Mouse (Mus musculus) 3134 (cell line): ENCODE measurements around the gene Hpcal4.

Experiments
- DNase-seq: peaks from one replicate; pipeline ENCODE4 v3.0.0-alpha.2; 2011; ENCODE audit warnings: low spot score; ENCODE audit not compliant: insufficient read length; ENCODE audit errors: extremely low read depth

Hpcal4 gene

DNA sequence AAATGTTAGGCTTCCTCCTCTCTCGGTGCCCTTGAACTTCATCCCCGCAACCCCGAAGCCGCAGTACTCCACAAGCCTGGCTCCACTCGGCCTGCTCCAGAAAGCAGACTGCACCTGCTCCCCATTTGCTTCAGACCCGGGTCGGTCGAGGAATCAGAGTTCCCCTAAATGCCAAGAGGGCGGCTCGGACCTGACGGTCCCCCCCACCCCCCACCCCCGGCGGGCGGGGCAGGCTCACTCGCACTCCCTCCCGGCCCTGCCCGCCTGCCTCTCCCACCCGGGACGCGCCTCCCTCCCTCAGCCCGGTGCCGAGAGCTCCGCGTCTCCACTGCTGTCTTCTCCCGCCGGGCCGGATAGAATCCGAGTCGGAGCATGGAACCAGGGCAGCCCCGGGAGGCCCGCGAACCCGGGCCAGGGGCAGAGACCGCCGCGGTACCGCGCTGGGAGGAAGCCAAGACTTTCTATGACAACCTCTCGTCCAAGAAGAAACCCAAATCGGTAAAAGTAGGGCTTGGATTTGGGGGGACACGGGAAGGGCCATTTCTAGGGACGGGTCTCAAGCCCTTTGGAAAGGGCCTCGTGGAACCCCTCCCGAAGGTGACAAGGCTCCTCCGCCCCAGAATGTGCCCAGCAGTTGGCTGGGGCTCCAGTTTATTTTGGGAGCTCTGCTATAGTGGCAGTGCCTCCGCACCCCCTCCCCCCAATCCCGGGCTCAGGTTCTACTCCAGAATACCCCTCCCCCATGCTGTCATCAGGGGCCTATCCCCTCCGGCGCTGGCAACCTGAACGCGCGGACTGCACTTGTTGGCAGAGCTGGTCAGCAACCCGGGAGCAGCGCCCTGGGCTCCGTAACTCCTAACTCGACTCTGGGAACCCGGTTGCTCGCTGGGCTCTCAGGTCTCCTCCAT is 18.4 kb downstream of the Hpcal4 start, which contains the start of gene Nt5c1a:
Nt5c1a (plus strand) TSS at position 319 of the 908 bp plus-strand sequence.
- no peak for DNase-seq

GRCm38 (mm10) chr4:123202094-123202420 is 19.0 kb downstream of the Hpcal4 start:
- no peak for DNase-seq

GRCm38 (mm10) chr4:123207337-123207736 is 24.3 kb downstream of the Hpcal4 start:
- DNase-seq: no peak

- DNase-seq: no peak
These were observed 28.0 kb downstream of the Hpcal4 start for GRCm38 (mm10) chr4:123210996-123211395.

GRCm38 (mm10) chr4:123211453-123211852 is 28.4 kb downstream of the Hpcal4 start:
- no peak for DNase-seq

GRCm38 (mm10) chr4:123212330-123212729 is 29.3 kb downstream of the Hpcal4 start:
- DNase-seq: no peak

DNA sequence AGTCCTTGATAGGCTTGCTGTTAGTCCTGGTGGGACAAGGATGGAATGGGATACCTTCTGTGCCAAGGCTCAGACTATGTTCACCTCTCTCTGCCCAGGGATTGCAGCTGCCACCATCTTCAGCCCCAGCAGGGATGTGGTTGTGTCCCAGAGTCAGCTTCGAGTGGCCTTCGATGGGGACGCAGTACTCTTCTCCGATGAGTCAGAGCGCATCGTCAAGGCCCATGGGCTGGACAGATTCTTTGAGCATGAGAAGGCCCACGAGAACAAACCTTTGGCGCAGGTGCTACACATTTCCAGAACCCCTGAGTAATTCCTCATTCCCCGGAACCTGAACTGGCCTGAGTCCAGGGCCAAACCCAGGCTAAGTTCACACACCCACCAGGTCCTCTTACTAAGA is 30.9 kb downstream of the Hpcal4 start:
- DNase-seq: peak; percentile 36

GRCm38 (mm10) chr4:123215367-123215766 is 32.3 kb downstream of the Hpcal4 start:
- DNase-seq: no peak

DNA sequence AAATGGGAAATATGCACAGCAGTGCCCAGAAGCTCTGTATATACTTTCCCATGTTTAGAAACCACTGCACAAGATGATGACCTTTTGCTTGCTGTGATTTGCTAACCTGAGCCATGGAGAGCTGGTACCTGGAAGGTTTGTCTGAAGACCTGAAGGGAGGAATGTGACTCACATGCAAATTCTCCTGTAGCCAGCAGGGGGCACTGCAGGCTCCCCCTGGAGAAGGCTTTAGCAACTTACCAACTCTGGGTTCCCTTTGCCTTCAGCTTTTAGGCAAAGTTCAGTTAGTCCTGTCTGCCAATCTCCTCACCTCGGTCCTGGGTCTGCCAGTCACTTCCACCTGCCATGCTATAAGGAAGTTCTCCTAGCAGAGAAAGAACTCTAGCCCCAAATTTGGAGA is 33.8 kb downstream of the Hpcal4 start:
- DNase-seq: no peak

DNA sequence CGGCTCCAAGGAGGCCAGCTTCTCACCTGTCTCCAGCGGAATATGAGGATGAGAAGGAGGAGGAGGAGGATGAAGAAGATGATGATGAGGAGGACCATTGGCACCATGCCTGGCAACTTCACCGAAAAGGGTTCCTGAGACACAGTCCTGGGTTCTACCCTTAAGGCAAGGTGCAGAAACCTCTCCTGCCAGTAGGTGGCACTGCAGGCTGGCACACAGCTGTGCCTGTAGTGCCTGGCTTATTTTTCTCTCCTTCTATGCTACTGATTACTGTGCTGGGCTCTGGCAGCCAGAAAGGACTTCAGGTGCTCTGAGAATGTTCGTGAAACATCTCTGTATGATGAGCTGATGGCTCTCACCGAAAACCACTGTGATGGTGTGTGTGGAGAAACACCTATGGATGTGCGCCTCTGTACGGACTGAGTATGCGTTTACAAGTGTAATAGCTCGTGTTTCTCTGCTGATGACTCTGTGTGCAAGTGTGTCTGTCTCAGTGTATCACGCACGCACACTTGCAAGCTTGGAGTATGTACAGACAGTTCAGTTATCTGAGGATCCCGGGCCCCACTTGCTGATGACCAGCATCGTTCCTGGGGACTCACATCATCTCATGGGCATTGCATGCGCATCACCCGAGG is 36.8 kb downstream of the Hpcal4 start:
- DNase-seq: no peak

- no peak for DNase-seq
These were observed 37.6 kb downstream of the Hpcal4 start for GRCm38 (mm10) chr4:123220637-123221036.

DNA sequence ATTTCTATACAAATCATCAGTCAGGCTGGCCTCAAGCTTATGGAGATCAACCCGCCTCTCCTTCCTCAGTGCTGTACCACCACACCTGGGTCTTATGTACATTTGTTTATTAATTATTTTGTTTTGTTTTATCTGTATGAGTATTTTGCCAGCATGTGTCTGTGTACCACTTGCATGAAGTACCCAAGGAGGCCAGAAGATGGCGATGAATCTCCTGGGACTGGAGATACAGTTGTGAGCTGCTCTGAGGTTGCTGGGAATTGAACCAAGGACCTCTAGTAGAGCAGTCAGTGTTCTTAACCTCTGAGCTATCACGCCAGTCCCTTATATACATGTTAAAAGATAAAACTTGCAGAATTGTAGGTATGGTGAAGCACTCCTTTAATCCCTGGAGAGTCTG is 40.3 kb downstream of the Hpcal4 start:
- DNase-seq: no peak

- no peak for DNase-seq
These were observed 42.8 kb downstream of the Hpcal4 start for GRCm38 (mm10) chr4:123225718-123226403.

DNA sequence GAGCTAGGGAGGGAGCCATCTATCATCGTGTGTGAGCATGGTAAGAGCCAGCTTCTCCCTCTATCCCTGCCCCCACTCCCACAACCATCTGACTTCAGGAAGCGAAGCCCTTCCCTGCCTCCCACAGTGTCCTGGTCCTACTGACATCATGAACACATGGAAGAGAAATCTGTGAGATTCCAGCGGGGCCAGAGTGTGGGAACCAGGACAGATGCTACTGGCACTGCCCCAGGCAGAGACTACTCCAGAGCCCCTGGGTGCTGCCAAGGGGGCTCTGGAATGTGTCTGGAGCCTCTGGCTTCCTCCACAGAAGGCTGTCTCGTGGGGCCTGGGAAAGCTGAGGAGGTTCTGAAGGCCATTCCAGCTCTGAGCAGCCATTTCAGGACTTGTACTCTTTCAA is 44.7 kb downstream of the Hpcal4 start:
- no peak for DNase-seq

- no peak for DNase-seq
These were observed 45.2 kb downstream of the Hpcal4 start for GRCm38 (mm10) chr4:123228270-123228669.

GRCm38 (mm10) chr4:123229166-123229565 is 46.1 kb downstream of the Hpcal4 start:
- no peak for DNase-seq

DNA sequence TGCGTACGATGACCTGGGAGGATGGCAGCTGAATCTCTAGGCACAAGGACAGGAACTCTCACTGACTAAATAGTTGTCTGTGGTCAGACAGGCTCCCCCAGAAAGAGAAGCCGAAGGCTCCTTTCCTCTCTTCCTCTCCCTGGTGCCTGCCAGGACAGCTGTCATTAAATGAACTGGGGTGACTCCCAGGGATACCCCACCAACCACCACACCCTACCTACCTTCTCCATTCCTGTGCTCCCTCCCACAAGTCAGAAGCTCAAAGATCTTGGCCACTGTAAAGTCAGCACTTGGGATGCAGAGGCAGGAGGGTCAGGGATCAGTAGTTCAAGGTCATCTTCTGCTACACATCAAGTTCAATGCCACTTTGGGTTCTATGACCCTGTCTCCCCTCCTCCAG is 49.8 kb downstream of the Hpcal4 start:
- DNase-seq: no peak

DNA sequence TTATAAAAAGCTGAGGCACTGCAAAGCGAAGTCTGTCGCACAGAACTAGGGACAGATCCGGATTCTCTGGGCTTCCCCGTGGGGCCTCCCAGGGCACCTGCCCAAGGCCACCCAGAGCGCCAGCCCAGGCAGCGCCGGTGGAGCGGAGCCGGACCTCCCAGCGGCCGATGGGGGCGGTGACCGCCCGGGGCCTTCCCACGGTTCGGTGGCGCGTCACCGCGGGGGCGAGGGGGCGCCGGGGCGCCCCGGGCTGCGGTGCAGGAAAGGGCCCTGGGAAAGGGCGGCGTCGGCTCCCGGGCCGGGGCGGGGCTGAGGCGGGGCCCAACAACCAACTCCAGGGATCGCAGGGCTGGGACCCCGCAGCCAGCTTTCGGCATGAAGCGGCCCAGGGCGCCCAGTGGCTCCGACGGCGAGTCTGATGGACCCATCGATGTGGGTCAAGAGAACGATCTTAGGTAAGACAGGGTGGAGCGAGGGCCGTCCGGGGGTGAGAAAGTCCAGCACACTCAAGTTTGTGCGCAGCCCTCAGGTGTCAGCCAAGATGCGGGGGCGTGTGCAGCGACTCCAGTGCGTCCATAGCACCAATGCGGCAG is 50.6 kb downstream of the Hpcal4 start, which contains the start of gene Heyl:
Heyl (plus strand) TSS at position 65 of the 593 bp plus-strand sequence.
- no peak for DNase-seq

- no peak for DNase-seq
These were observed 52.9 kb downstream of the Hpcal4 start for GRCm38 (mm10) chr4:123235835-123236430.

DNA sequence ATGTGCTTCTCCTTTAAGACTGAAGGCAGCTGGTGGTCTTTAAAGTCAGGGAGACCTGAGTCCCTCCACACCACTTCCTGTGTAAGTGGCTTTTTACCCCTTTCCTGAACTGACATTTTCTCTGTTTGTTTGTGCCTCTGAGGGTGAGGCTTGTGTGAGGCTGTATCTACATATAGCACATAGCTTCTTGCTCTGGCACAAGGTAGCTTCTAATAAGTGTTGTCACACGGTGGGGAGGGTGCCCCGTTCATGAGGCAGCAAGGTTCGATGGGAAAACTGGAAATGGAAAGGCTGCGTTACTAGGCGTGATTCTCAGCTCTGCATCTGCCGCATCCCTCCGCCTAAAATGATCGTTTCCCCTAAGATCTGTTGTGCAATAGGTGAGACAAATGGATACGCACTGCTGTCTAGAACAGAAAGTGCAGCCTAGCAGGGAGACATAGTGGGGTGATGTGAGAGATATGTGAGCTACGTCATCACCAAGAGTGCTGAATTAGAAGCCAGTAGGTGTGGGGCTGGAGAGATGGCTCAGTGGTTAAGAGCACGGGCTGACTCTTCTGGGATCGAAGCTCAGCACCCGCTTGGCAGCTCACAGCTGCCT is 53.5 kb downstream of the Hpcal4 start:
- no peak for DNase-seq
